Mouse (Mus musculus) hindbrain, embryonic 14.5 days (tissue): Measurements from ENCODE around the gene Atp8b4. TPM values are rescaled to one million over a fixed set of nuclear protein-coding genes. Genes with fewer than 3 reads are reported as not detected.

Source experiments
- ATAC-seq: fragments of 200-750 bp; cut with Nextera tagmentation; 2 replicates; pipeline ENCODE4 v1.8.0; 2017; ENCODE audit warnings: moderate number of reproducible peaks, mild to moderate bottlenecking, moderate TSS enrichment, moderate library complexity; ENCODE audit not compliant: low FRiP score
- DNase-seq: peaks from one replicate; pipeline ENCODE4 v3.0.0-alpha.2; 2015; ENCODE audit warnings: low spot score
- H3K27ac ChIP-seq: fragments of 300-500 bp; sonication (generic); 2 replicates; pipeline ENCODE4 v1.5.1; 2014; ENCODE audit warnings: mild to moderate bottlenecking, moderate library complexity
- H3K27me3 ChIP-seq: fragments of 300-500 bp; sonication (generic); 2 replicates; pipeline ENCODE4 v1.6.1; 2014; ENCODE audit warnings: mild to moderate bottlenecking, low read length, mixed read lengths; ENCODE audit not compliant: control insufficient read depth, insufficient read depth
- H3K36me3 ChIP-seq: fragments of 300-500 bp; sonication (generic); replicated peaks from 2 replicates; pipeline ENCODE4 v1.6.1; 2014; ENCODE audit not compliant: control insufficient read depth, insufficient read depth
- H3K4me1 ChIP-seq: fragments of 300-500 bp; sonication (generic); replicated peaks from 2 replicates; pipeline ENCODE4 v1.6.1; 2014; ENCODE audit warnings: antibody characterized with exemption, low read length, mixed read lengths; ENCODE audit not compliant: control insufficient read depth, insufficient read depth
- H3K4me2 ChIP-seq: fragments of 300-500 bp; sonication (generic); replicated peaks from 2 replicates; pipeline ENCODE4 v1.6.1; 2014; ENCODE audit warnings: mild to moderate bottlenecking, moderate library complexity
- H3K4me3 ChIP-seq: fragments of 300-500 bp; sonication (generic); replicated peaks from 2 replicates; pipeline ENCODE4 v1.5.1; 2014; ENCODE audit warnings: mild to moderate bottlenecking, low read length
- H3K9ac ChIP-seq: fragments of 300-500 bp; sonication (generic); 2 replicates; pipeline ENCODE4 v1.6.1; 2014
- H3K9me3 ChIP-seq: fragments of 300-500 bp; sonication (generic); 2 replicates; pipeline ENCODE4 v1.6.1; 2016; ENCODE audit warnings: low read length; ENCODE audit not compliant: control insufficient read depth
- WGBS: fragments of 180-500 bp; shearing (Covaris S2); extraction: QIAGEN DNeasy Blood & Tissue Kit; methylation state at CpG from one replicate; pipeline ENCODE4 v1.1.7; 2014; 5-methylcytosine and 5-hydroxymethylcytosine counted together
- polyA plus RNA-seq: library from polyadenylated mRNA; unstranded; fragments of >200 nt; fragmentation: Nextera tagmentation; extraction: Ambion mirVana; gene quantifications from 2 replicates; pipeline ENCODE4 v1.2.1, GENCODE M21; 2014

Gene Atp8b4
- polyA plus RNA-seq, 1 experiment from 2014 or later, result 0.08 TPM

GRCm38 (mm10) chr2:126339516-126339915 lies 161.0 kb downstream of the Atp8b4 start:
- 73% methylated on average over 8 of the region's 8 CpGs for WGBS
- DNase-seq, result peak; percentile 11
- H3K27ac ChIP-seq, result no peak overlapping the region

GRCm38 (mm10) chr2:126337143-126337542 lies 163.3 kb downstream of the Atp8b4 start:
- 79% methylated on average over 5 of the region's 5 CpGs for WGBS
- ATAC-seq, result no peak

More at GRCm38 (mm10) chr2:126339516-126339915, 161.0 kb downstream of the Atp8b4 start:
- ATAC-seq, result no peak
- Histone ChIP-seq H3K9ac (no peak overlapping the region), H3K4me2 (no peak overlapping the region), H3K9me3 (no peaks in the 10 kb centered on the region), H3K4me3 (no peak overlapping the region), H3K36me3 (no peaks in the 10 kb centered on the region), H3K4me1 (no peaks in the 10 kb centered on the region), H3K27me3 (no peaks in the 10 kb centered on the region)

GRCm38 (mm10) chr2:126331794-126332193 lies 168.7 kb downstream of the Atp8b4 start:
- ATAC-seq (no peak), DNase-seq (no peak)
- no peak overlapping the region for H3K4me2 ChIP-seq
- no peak overlapping the region for H3K9ac ChIP-seq
- 89% methylated on average over 3 of the region's 3 CpGs for WGBS
- no peaks in the 10 kb centered on the region for H3K27me3 ChIP-seq
- H3K36me3 ChIP-seq, result no peaks in the 10 kb centered on the region
- no peak overlapping the region for H3K4me3 ChIP-seq
- H3K27ac ChIP-seq, result no peak overlapping the region
- H3K9me3 ChIP-seq, result no peaks in the 10 kb centered on the region
- H3K4me1 ChIP-seq, result no peaks in the 10 kb centered on the region

More at GRCm38 (mm10) chr2:126337143-126337542, 163.3 kb downstream of the Atp8b4 start:
- Histone ChIP-seq H3K27ac (no peak overlapping the region), H3K36me3 (no peaks in the 10 kb centered on the region), H3K4me2 (no peak overlapping the region), H3K4me1 (no peaks in the 10 kb centered on the region), H3K27me3 (no peaks in the 10 kb centered on the region), H3K9me3 (no peaks in the 10 kb centered on the region), H3K4me3 (no peak overlapping the region), H3K9ac (no peak overlapping the region)
- DNase-seq, result no peak

GRCm38 (mm10) chr2:126323206-126323605 lies 177.3 kb downstream of the Atp8b4 start:
- DNase-seq (no peak), ATAC-seq (no peak)
- Histone ChIP-seq H3K4me3 (no peak overlapping the region), H3K36me3 (no peaks in the 10 kb centered on the region), H3K9me3 (no peaks in the 10 kb centered on the region), H3K27ac (no peak overlapping the region), H3K4me1 (no peaks in the 10 kb centered on the region), H3K27me3 (no peaks in the 10 kb centered on the region), H3K9ac (no peak overlapping the region), H3K4me2 (no peak overlapping the region)
- WGBS, result 83% methylated on average over 7 of the region's 7 CpGs

GRCm38 (mm10) chr2:126322631-126323031 lies 177.8 kb downstream of the Atp8b4 start:
- ATAC-seq, result no peak
- 87% methylated on average over 15 of the region's 15 CpGs for WGBS
- Histone ChIP-seq H3K4me2 (no peak overlapping the region), H3K4me3 (no peak overlapping the region), H3K4me1 (no peaks in the 10 kb centered on the region), H3K9ac (no peak overlapping the region), H3K36me3 (no peaks in the 10 kb centered on the region), H3K27ac (no peak overlapping the region), H3K27me3 (no peaks in the 10 kb centered on the region), H3K9me3 (no peaks in the 10 kb centered on the region)
- DNase-seq, result no peak

GRCm38 (mm10) chr2:126318071-126318470 lies 182.4 kb downstream of the Atp8b4 start:
- Histone ChIP-seq H3K36me3 (no peaks in the 10 kb centered on the region), H3K4me3 (no peak overlapping the region), H3K9ac (no peak overlapping the region), H3K27me3 (no peaks in the 10 kb centered on the region), H3K9me3 (no peaks in the 10 kb centered on the region), H3K27ac (no peak overlapping the region), H3K4me1 (no peaks in the 10 kb centered on the region), H3K4me2 (no peak overlapping the region)
- DNase-seq (no peak), ATAC-seq (no peak)
- 93% methylated on average over 6 of the region's 6 CpGs for WGBS

- ATAC-seq (no peak), DNase-seq (no peak)
- no peaks in the 10 kb centered on the region for H3K9me3 ChIP-seq
- no peak overlapping the region for H3K27ac ChIP-seq
- H3K27me3 ChIP-seq, result no peaks in the 10 kb centered on the region
- no peaks in the 10 kb centered on the region for H3K4me1 ChIP-seq
- no peak overlapping the region for H3K4me2 ChIP-seq
- H3K9ac ChIP-seq, result no peak overlapping the region
- H3K36me3 ChIP-seq, result no peaks in the 10 kb centered on the region
- 84% methylated on average over 3 of the region's 3 CpGs for WGBS
- H3K4me3 ChIP-seq, result no peak overlapping the region
Observed at GRCm38 (mm10) chr2:126316942-126317341, 183.5 kb downstream of the Atp8b4 start.

- no peak for DNase-seq
- Histone ChIP-seq H3K27ac (no peak overlapping the region), H3K27me3 (no peaks in the 10 kb centered on the region), H3K36me3 (no peaks in the 10 kb centered on the region), H3K4me1 (no peaks in the 10 kb centered on the region), H3K9ac (no peak overlapping the region), H3K4me3 (no peak overlapping the region), H3K9me3 (no peaks in the 10 kb centered on the region), H3K4me2 (no peak overlapping the region)
- ATAC-seq, result no peak
- WGBS, result 89% methylated on average over 2 of the region's 2 CpGs
Observed at GRCm38 (mm10) chr2:126316346-126316745, 184.1 kb downstream of the Atp8b4 start.

- Histone ChIP-seq H3K4me3 (no peak overlapping the region), H3K27me3 (no peaks in the 10 kb centered on the region), H3K4me1 (no peaks in the 10 kb centered on the region), H3K36me3 (no peaks in the 10 kb centered on the region), H3K9ac (no peak overlapping the region), H3K9me3 (no peaks in the 10 kb centered on the region), H3K27ac (no peak overlapping the region), H3K4me2 (no peak overlapping the region)
- DNase-seq (no peak), ATAC-seq (no peak)
- whole genome bisulfite sequencing, result 61% methylated on average over 1 of the region's 1 CpGs
Observed at GRCm38 (mm10) chr2:126311056-126311455, 189.4 kb downstream of the Atp8b4 start.

- Histone ChIP-seq H3K27ac (no peak overlapping the region), H3K9me3 (no peaks in the 10 kb centered on the region), H3K9ac (no peak overlapping the region), H3K4me1 (no peaks in the 10 kb centered on the region), H3K36me3 (no peaks in the 10 kb centered on the region), H3K4me3 (no peak overlapping the region), H3K27me3 (no peaks in the 10 kb centered on the region), H3K4me2 (no peak overlapping the region)
- 86% methylated on average over 4 of the region's 4 CpGs for WGBS
- ATAC-seq, result no peak
- no peak for DNase-seq
Observed at GRCm38 (mm10) chr2:126309994-126310393, 190.5 kb downstream of the Atp8b4 start.
